Mouse (Mus musculus) Patski (cell line): ENCODE measurements around the gene Arhgef1. TPM values are rescaled to one million over a fixed set of nuclear protein-coding genes. Genes with fewer than 3 reads are reported as not detected.
A peak's percentile ranks its signal among the peaks of the same experiment; 100 is the strongest.
"Not testable (repeated sequence)": the region's sequence is repeated elsewhere in the genome, so short reads cannot be mapped to it uniquely, and the experiment has no call there.

Experiments
- ATAC-seq: fragments of 100-300 bp; one replicate; pipeline ENCODE4 v1.8.0; 2021
- CTCF ChIA-PET: fragments of 350-600 bp; sonication (Branson Sonifier 250); formaldehyde crosslinking; loops from one replicate; lab custom pipeline; 2022; ENCODE audit warnings: inconsistent platforms; lab: Charles Lee
- POLR2A ChIA-PET: fragments of 350-600 bp; sonication (Branson Sonifier 250); formaldehyde crosslinking; loops from one replicate; lab custom pipeline; 2022; ENCODE audit warnings: antibody characterized with exemption, inconsistent platforms; lab: Charles Lee
- DNase-seq: peaks from one replicate; pipeline ENCODE4 v3.0.0-alpha.2; 2011; ENCODE audit warnings: low read depth, low spot score
- H3K27me3 ChIP-seq: fragments of 371-371 bp; one replicate; pipeline ENCODE4 v1.5.1; 2021
- CTCF ChIP-seq: fragments of 100-300 bp; IDR thresholded peaks from one replicate; pipeline ENCODE4 v1.5.1; 2021
- in situ Hi-C: fragments of 300-500 bp; cut with MboI; formaldehyde crosslinking; loops from 3 replicates; pipeline ENCODE4 v1.11.1; 2018; ENCODE audit warnings: low pct_unique_long_range_greater_than_20kb, mixed read lengths
- polyA plus RNA-seq: library from polyadenylated mRNA; unstranded; gene quantifications from one replicate; pipeline ENCODE4 v1.2.3, GENCODE M21; 2021

Gene Arhgef1
- polyA plus RNA-seq, 1 experiment from 2014 or later: 95.7 TPM

DNA sequence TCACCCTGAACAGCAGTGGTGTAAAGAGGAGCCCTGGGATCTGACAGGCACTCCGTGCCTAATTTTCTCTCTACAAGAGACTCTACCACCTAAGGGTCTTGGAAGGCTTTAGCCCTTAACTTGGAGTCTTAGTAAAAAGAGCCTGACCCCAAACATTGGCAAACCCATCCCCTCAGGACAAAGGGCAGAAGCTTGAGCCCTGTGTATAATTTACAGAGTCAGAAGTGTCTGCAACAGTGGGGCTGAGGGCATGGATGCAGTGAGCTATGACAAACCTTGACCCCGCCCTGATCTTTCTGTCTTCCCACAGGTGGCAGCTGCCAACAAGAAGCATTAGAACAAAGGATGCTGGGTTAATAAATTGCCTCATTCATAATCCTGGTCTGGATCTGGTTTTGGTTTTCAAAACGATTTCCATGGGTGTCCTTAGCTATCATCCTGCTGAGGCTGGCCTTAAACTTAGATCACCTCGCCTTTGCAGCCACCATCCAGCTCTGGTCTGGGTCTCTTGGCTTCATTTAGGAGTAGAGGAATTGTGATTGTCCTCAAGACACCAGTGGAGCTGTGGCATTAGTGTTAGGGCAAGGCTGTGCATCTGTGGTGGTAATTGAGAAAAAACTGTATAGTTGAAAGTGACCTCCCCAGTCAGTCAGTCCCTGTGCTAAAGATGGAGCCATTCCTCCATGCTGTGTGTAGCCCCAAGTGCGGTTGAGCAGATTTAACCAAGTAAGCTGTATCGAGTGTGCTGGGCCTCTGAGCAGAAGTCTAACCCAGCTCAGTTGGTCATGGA lies 13.1 kb upstream of the Arhgef1 start:
- ATAC-seq (no peak), DNase-seq (peak; percentile 54)
- ChIA-PET CTCF (interaction anchor here (1.2 to 3.0 kb wide), 6 partner anchors 9 to 83 kb away, joined by 3 to 25 read pairs (median 4); partner anchors contain the start of genes Arhgef1 and Rabac1), POLR2A (interaction anchor here (0.7 to 1.1 kb wide), 2 partner anchors 14 to 281 kb away, joined by 3 to 4 read pairs; no protein-coding TSS in a partner anchor)
- in situ Hi-C loops: no loop called here
- no peaks in the 10 kb centered on the region for H3K27me3 ChIP-seq
- TF ChIP-seq CTCF: no peak

- ATAC-seq: peak; percentile 65
- no peak for DNase-seq
- TF ChIP-seq CTCF: no peak
- POLR2A ChIA-PET: interaction anchor here (0.7 to 1.1 kb wide), 3 partner anchors 13 to 281 kb away, joined by 3 to 4 read pairs (median 3); no protein-coding TSS in a partner anchor
- in situ Hi-C loops: no loop called here
- H3K27me3 ChIP-seq: no peaks in the 10 kb centered on the region
- CTCF ChIA-PET: interaction anchor here (1.0 to 3.0 kb wide), 8 partner anchors 11 to 82 kb away, joined by 3 to 25 read pairs (median 4); partner anchors contain the start of genes Arhgef1 and Rabac1
These were observed 12.2 kb upstream of the Arhgef1 start for GRCm38 (mm10) chr7:24890281-24891216.

DNA sequence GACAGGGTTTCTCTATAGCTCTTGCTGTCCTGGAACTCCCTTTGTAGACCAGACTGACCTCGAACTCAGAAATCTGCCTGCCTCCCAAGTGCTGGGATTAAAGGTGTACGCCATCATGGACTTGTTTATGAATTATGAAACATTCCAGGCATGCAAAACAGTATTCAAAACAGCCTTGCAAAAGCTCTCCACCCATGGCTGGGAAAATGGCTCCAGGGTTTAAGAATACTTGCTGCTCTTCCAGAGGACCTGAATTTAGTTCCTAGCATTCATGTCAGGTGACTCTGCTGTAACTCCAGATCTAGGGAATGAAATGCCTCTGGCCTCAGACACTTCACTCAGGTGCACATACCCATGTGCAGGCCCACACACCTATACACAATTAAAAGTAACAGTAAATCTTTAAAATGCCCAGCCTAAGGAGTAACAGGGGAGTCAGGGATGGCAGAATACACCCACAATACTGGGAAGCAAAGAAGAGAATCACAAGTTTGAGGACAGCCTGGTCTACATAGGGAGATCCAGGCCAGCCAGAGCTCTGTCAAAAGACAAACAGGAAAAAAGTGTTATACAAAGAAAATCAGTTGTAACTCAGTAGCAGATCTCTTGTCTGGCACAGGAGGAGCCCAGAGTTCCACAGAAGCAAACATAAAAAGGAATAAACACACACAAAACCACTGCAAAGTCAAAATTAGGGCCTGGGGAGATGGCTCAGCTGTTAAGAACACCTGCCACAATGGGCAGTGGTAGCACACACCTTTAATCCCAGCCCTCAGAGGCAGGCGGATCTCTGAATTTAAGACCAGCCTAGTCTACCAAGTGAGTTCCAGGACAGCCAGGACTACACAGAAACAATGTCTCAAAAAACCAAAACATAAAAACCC lies 11.2 kb upstream of the Arhgef1 start:
- TF ChIP-seq CTCF: no peak
- in situ Hi-C loops: no loop called here
- H3K27me3 ChIP-seq: no peaks in the 10 kb centered on the region
- ChIA-PET POLR2A (interaction anchor here (0.6 to 0.8 kb wide), 2 partner anchors 63 to 77 kb away, joined by 3 read pairs; no protein-coding TSS in a partner anchor), CTCF (interaction anchor here (1.0 to 3.0 kb wide), 7 partner anchors 11 to 81 kb away, joined by 3 to 25 read pairs (median 4); partner anchors contain the start of genes Arhgef1 and Rabac1)
- no peak for DNase-seq
- ATAC-seq: no peak

DNA sequence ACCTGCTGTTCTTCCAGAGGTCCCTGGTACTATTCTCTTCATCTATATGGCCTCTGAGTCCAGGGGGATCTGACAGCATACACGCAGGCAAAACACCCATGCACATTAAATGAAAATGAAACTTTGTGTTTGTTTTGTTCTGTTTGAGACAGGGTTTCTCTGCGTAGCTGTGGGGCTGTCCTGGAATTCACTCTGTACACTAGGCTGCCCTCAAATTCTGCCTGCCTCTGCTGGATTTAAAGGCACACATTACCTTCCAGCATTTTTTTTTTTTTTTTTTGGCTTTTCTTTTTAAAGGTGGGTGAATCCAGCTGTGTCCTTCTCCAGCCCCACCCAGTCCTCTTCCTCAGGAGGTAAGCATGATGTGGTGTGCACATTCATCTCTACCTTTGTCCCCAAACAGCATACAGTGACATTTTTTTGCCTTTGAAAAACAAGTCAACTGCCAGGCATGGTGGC lies 10.6 kb upstream of the Arhgef1 start:
- in situ Hi-C loops: no loop called here
- ATAC-seq (no peak), DNase-seq (no peak)
- no peaks in the 10 kb centered on the region for H3K27me3 ChIP-seq
- TF ChIP-seq CTCF: no peak
- POLR2A ChIA-PET: no interaction called here
- CTCF ChIA-PET: no interaction called here

DNA sequence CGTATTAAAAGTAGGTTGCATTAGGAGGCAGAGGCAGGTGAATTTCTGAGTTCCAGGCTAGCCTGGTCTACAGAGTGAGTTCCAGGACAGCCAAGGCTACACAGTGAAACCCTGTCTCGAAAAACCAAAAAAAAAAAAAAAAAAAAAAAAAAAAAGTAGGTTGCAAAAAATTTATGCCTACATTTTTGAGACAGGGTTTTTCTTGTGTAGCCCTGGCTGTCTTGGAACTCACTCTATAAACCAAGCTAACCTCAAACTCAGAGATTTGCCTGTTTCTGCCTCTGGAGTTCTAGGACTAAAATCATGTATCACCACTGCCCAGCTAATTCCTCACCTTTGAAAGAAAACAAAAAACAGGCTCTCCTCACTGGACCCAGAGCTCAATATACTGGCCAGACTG lies 7.0 kb upstream of the Arhgef1 start:
- ATAC-seq, DNase-seq, in situ Hi-C loops, H3K27me3 ChIP-seq: not testable (repeated sequence)
- ChIA-PET CTCF (interaction anchor here (2.0 kb wide), 1 partner anchor 9 kb away, joined by 4 read pairs; no protein-coding TSS in a partner anchor), POLR2A (interaction anchor here (0.7 kb wide), 1 partner anchor 11 kb away, joined by 4 read pairs; no protein-coding TSS in a partner anchor)

DNA sequence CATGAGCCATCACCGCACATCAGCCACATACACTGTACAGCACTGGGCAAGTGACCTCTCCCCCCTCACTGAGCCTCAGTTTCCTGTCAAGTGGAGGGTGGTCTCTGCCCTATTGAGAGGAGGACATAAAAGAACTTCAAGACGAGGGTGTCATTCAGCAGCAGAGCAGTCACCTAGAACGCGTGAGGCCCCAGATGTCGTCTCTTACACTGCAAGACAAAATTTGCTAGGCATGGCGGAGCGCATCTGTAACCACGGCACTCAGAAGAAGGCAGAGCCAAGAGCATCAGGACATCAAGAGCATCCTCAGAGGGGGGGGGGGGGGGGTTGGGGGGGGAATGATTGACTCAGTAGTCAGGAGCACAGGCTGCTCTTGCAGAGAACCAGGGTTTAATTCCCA lies 6.4 kb upstream of the Arhgef1 start:
- POLR2A ChIA-PET: interaction anchor here (0.6 to 0.7 kb wide), 2 partner anchors 10 to 357 kb away, joined by 3 to 4 read pairs; no protein-coding TSS in a partner anchor

GRCm38 (mm10) chr7:24897224-24897623 lies 5.5 kb upstream of the Arhgef1 start, which contains the start of gene Cd79a:
Gene Cd79a (plus strand): TSS chr7:24897381.
- CTCF ChIA-PET: no interaction called here

More for the DNA sequence above, 6.4 kb upstream of the Arhgef1 start:
- DNase-seq: no peak
- CTCF ChIA-PET: no interaction called here
- ATAC-seq: no peak
- H3K27me3 ChIP-seq: no peaks in the 10 kb centered on the region
- in situ Hi-C loops: no loop called here
- no peak for TF ChIP-seq CTCF

DNA sequence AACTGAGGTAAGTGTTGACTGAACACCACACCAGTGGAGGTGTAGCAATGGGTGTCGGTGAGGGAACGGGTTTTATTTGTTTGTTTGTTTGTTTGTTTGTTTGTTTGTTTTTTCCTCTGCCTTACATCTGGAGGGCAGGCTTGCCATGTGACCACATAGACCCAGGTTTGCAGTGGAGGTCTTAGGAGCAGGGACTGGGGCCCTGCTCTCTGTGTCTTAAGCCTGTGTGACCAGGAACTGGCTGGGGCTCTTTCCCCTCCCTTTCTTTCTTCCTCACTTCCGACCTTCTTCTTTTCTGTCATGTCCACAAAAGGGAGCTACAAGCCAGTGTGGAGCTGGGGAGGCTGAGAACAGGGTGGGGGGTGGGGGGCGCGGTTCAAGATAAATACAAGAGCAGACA lies 4.8 kb upstream of the Arhgef1 start:
- DNase-seq (no peak), ATAC-seq (no peak)
- CTCF ChIA-PET: interaction anchor here (0.9 kb wide), 1 partner anchor 9 kb away, joined by 3 read pairs; no protein-coding TSS in a partner anchor
- no peak for TF ChIP-seq CTCF
- no peaks in the 10 kb centered on the region for H3K27me3 ChIP-seq
- POLR2A ChIA-PET: no interaction called here
- in situ Hi-C loops: no loop called here

More at GRCm38 (mm10) chr7:24897224-24897623, 5.5 kb upstream of the Arhgef1 start, which contains the start of gene Cd79a:
- in situ Hi-C loops: no loop called here
- H3K27me3 ChIP-seq: no peaks in the 10 kb centered on the region
- DNase-seq (no peak), ATAC-seq (no peak)
- TF ChIP-seq CTCF: no peak
- POLR2A ChIA-PET: no interaction called here

- DNase-seq (no peak), ATAC-seq (no peak)
- H3K27me3 ChIP-seq: no peaks in the 10 kb centered on the region
- TF ChIP-seq CTCF: no peak
- CTCF ChIA-PET: no interaction called here
- POLR2A ChIA-PET: no interaction called here
- in situ Hi-C loops: no loop called here
These were observed 1.6 kb upstream of the Arhgef1 start for GRCm38 (mm10) chr7:24901114-24901513.
